Comparison of ENCODE assay signal across 7 mouse cellular contexts in genomic region chr11:117709308-117709707, GRCm38 (mm10). TPM values are rescaled to one million over a fixed set of nuclear protein-coding genes. Genes with fewer than 3 reads are reported as not detected.
DNase-seq lines count a peak whose midpoint lies in the region; ATAC-seq and TF ChIP-seq lines count a peak whose summit lies in the region.

No protein-coding gene starts in this region.

- peak; percentile 53 to 72 for DNase-seq in layer of hippocampus, adult 2 months (ENCODE audit: low spot score in 2 of 2)
- DNase-seq in layer of hippocampus, adult 9-11 months = no peak
- DNase-seq in ES-E14 (ENCODE audit: low read depth, low spot score) (peak; percentile 54), ZHBTc4 (ENCODE audit: low read depth, low spot score) (peak; percentile 75)
- peak; percentile 29 for DNase-seq in liver, embryonic 13.5 days
- DNase-seq in spleen, postnatal 10 days (ENCODE audit: low spot score in 2 of 2) = peak; percentile 69 to 84

- TF ChIP-seq CTCF in layer of hippocampus, adult 2 months (conservative IDR thresholded peaks at IDR 0.05) = peak; percentile 85

- no peaks in the 10 kb centered on the region for H3K9me3 ChIP-seq in ES-E14 (ENCODE audit: control insufficient read depth, insufficient read depth, low read depth, low read length)
- no peaks in the 10 kb centered on the region for H3K9me3 ChIP-seq in embryonic facial prominence, embryonic 15.5 days (replicated peaks)
- no peaks in the 10 kb centered on the region for H3K9me3 ChIP-seq in liver, embryonic 13.5 days (replicated peaks)

- peak overlapping the region; percentile 46; the same call in 1 of the 2 replicates for H3K27ac ChIP-seq in layer of hippocampus, adult 2 months
- no peak overlapping the region for H3K27ac ChIP-seq in ES-E14 (ENCODE audit: insufficient read depth, low read depth, low read length, poor library complexity, severe bottlenecking)
- 0 out of 2 replicates have a peak overlapping the region, but pooled peaks have one; percentile 1 for H3K27ac ChIP-seq in embryonic facial prominence, embryonic 15.5 days (replicated peaks)
- H3K27ac ChIP-seq in liver, embryonic 13.5 days = no peak overlapping the region

- no peak overlapping the region for H3K4me2 ChIP-seq in embryonic facial prominence, embryonic 15.5 days (replicated peaks)
- no peak overlapping the region for H3K4me2 ChIP-seq in liver, embryonic 13.5 days

- H3K4me3 ChIP-seq in layer of hippocampus, adult 2 months = no peak overlapping the region
- H3K4me3 ChIP-seq in ES-E14 (ENCODE audit: insufficient read depth in 1 of 2, low read depth in 1 of 2, low read length in 2 of 2, poor library complexity in 1 of 2, severe bottlenecking in 1 of 2) = no peak overlapping the region
- H3K4me3 ChIP-seq in embryonic facial prominence, embryonic 15.5 days (replicated peaks) = no peak overlapping the region
- no peak overlapping the region for H3K4me3 ChIP-seq in liver, embryonic 13.5 days (replicated peaks)

- 30% methylated on average over 4 of the region's 4 CpGs for WGBS in embryonic facial prominence, embryonic 15.5 days
- WGBS in liver, embryonic 13.5 days (ENCODE audit: insufficient replicate concordance) = 54% methylated on average over 4 of the region's 4 CpGs

- ATAC-seq in embryonic facial prominence, embryonic 15.5 days (ENCODE audit: insufficient number of reproducible peaks, low FRiP score, low TSS enrichment, low read depth) = no peak
- ATAC-seq in liver, embryonic 13.5 days (ENCODE audit: low read depth) = no peak

- H3K27me3 ChIP-seq in embryonic facial prominence, embryonic 15.5 days = no peaks in the 10 kb centered on the region
- H3K27me3 ChIP-seq in liver, embryonic 13.5 days = no peaks in the 10 kb centered on the region

- H3K4me1 ChIP-seq in ES-E14 (ENCODE audit: control insufficient read depth in 2 of 2, insufficient read depth in 2 of 2, low read length in 2 of 2, poor library complexity in 1 of 2) = peaks cover 0 to 5% of the 10 kb centered on the region in 2 experiments; a peak in 1 of 4 replicates
- 0 out of 2 replicates have a peak, but pooled peaks cover 5% of the 10 kb centered on the region for H3K4me1 ChIP-seq in embryonic facial prominence, embryonic 15.5 days
- H3K4me1 ChIP-seq in liver, embryonic 13.5 days (replicated peaks) = 0 out of 2 replicates have a peak, but pooled peaks cover 4% of the 10 kb centered on the region

- peaks cover 9% of the 10 kb centered on the region for H3K36me3 ChIP-seq in ES-E14 (ENCODE audit: control insufficient read depth, insufficient read depth, low read length, poor library complexity, severe bottlenecking)
- H3K36me3 ChIP-seq in embryonic facial prominence, embryonic 15.5 days = peaks cover 18% of the 10 kb centered on the region
- peaks cover 16% of the 10 kb centered on the region for H3K36me3 ChIP-seq in liver, embryonic 13.5 days

- in situ Hi-C loops in ES-E14 (cut with MboI; ENCODE audit: low sequenced_read_pairs in 2 of 2, unreplicated experiment in 2 of 2) = no loop called here

- no peak overlapping the region for H3K9ac ChIP-seq in ES-E14 (ENCODE audit: insufficient read depth, low read depth, low read length, poor library complexity, severe bottlenecking)
- H3K9ac ChIP-seq in embryonic facial prominence, embryonic 15.5 days = no peak overlapping the region; the same call in 1 of the 2 replicates
- H3K9ac ChIP-seq in liver, embryonic 13.5 days = no peak overlapping the region

TF ChIP-seq in ES-E14, 5 proteins besides CTCF, POLR2A, EP300 and RAD21:
- TF ChIP-seq CHD2 (IDR thresholded peaks at IDR 0.05; ENCODE audit: low read depth, low read length) (no peak), ZC3H11A (IDR thresholded peaks at IDR 0.05; ENCODE audit: borderline replicate concordance, low read depth, low read length) (0 out of 2 replicates have a peak, but pooled peaks have one; percentile 2), HCFC1 (IDR thresholded peaks at IDR 0.05; ENCODE audit: borderline replicate concordance, insufficient read depth, low read length) (no peak)

RNA-seq across cellular contexts. Expression of gene Tnrc6c, which starts 55.2 kb away (rescaled TPM):
- 10 to 100 TPM; 74.7 to 82.1 TPM for total RNA-seq in layer of hippocampus, adult 2 months (2021)
- total RNA-seq in ES-E14 (2012; rRNA removed) = 21.5 and 32.4 TPM in 2 replicates
- 17.1 and 17.3 TPM in 2 replicates for polyA plus RNA-seq in embryonic facial prominence, embryonic 15.5 days (2015; fragmentation: Nextera tagmentation; extraction: Ambion mirVana)
- 2.8 and 2.9 TPM in 2 replicates for polyA plus RNA-seq in liver, embryonic 13.5 days (2015; fragmentation: Nextera tagmentation; extraction: Ambion mirVana)

Comparison
In these comparisons a context has a peak if more than half of its experiments do, and no peak if none do; other contexts are left out.
1. H3K27ac ChIP-seq: peak in layer of hippocampus, adult 2 months (single experiment) and embryonic facial prominence, embryonic 15.5 days (single experiment); none in ES-E14 (single experiment) and liver, embryonic 13.5 days (single experiment).